Mouse (Mus musculus): ENCODE measurements around the gene Ddx51. TPM values are rescaled to one million over a fixed set of nuclear protein-coding genes. Genes with fewer than 3 reads are reported as not detected.
A peak's percentile ranks its signal among the peaks of the same experiment; 100 is the strongest.

Gene Ddx51
- total RNA-seq (2014; rRNA removed) (11.8 and 12.4 TPM in 2 replicates), polyA plus RNA-seq (2015; fragmentation: Nextera tagmentation; extraction: Ambion mirVana) (9.4 and 11.2 TPM in 2 replicates)

- H3K9ac ChIP-seq (replicated peaks; ENCODE audit: low read length) = peak within 1 kb of the TSS; percentile 83
- no peaks in the 10 kb centered on the region for H3K9me3 ChIP-seq (ENCODE audit: low read length)
- peak; percentile 99 for DNase-seq (ENCODE audit: low spot score)
- no peaks in the 10 kb centered on the region for H3K27me3 ChIP-seq (ENCODE audit: insufficient read depth, low read length)
- H3K4me2 ChIP-seq (ENCODE audit: low read depth, low read length) = peak within 1 kb of the TSS; percentile 97
- peak; percentile 24 for TF ChIP-seq CTCF (IDR thresholded peaks at IDR 0.05; ENCODE audit: low read depth)
- H3K36me3 ChIP-seq (ENCODE audit: insufficient read depth, low read length) = peaks cover 65% of the 10 kb centered on the region
- peak within 1 kb of the TSS; percentile 51 for H3K27ac ChIP-seq
- H3K4me1 ChIP-seq (ENCODE audit: insufficient read depth, low read length) = peaks cover 12% of the 10 kb centered on the region
- H3K4me3 ChIP-seq (ENCODE audit: low read length) = peak within 1 kb of the TSS; percentile 98
- peak; percentile 83 for ATAC-seq
- WGBS = under 1% methylated on average over 89 of the region's 91 CpGs
These were observed at the start of gene Ddx51, which contains the start of gene Noc4l for GRCm38 (mm10) chr5:110652719-110653648. TSS of gene Ddx51 (plus strand) at chr5:110653451. TSS of gene Noc4l (minus strand) at chr5:110653417.

GRCm38 (mm10) chr5:110604311-110604710, 48.9 kb upstream of the Ddx51 start:
- Histone ChIP-seq H3K4me2 (ENCODE audit: low read depth, low read length) (no peak overlapping the region), H3K4me3 (ENCODE audit: low read length) (no peak overlapping the region), H3K9me3 (ENCODE audit: low read length) (no peaks in the 10 kb centered on the region), H3K4me1 (ENCODE audit: insufficient read depth, low read length) (no peaks in the 10 kb centered on the region), H3K9ac (replicated peaks; ENCODE audit: low read length) (no peak overlapping the region), H3K36me3 (ENCODE audit: insufficient read depth, low read length) (no peaks in the 10 kb centered on the region), H3K27me3 (ENCODE audit: insufficient read depth, low read length) (no peaks in the 10 kb centered on the region), H3K27ac (no peak overlapping the region)
- no peak for TF ChIP-seq CTCF (IDR thresholded peaks at IDR 0.05; ENCODE audit: low read depth)
- 94% methylated on average over 2 of the region's 2 CpGs for WGBS
- DNase-seq (ENCODE audit: low spot score) = no peak
- ATAC-seq = no peak

DNA sequence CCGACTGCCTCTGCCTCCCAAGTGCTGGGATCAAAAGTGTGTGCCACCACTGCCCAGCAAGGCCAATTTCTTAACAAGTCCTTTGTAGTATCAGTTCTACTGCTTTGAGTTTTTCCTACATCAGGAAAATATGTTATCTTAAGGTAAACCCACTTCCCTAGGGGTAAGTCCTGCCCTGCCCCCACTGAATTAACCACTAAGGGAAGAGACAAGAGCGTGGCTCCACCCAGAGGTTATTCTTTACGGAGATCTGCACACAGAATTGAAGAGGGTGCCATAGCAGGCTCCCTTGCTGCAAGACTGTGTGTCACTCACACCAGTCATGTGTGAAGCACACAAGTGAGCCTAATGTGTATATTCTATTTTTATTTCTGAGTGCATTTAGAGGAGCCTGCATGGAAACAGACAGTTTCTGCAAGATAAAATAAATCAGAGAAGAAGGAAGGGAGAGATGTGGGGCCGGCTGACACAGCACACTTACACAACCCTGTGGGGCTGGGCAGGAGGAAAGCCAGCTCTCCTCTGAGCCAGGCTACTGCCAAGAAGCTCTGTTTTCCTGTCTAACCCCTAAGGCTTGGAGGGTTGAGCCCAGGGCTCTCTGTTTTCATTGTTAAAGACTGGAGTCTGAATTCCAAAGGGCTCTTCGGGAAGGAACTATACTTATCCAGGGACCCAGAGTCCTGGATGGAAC, 47.6 kb upstream of the Ddx51 start:
- Histone ChIP-seq H3K4me3 (ENCODE audit: low read length) (no peak overlapping the region), H3K4me1 (ENCODE audit: insufficient read depth, low read length) (no peaks in the 10 kb centered on the region), H3K4me2 (ENCODE audit: low read depth, low read length) (no peak overlapping the region), H3K9me3 (ENCODE audit: low read length) (no peaks in the 10 kb centered on the region), H3K9ac (replicated peaks; ENCODE audit: low read length) (no peak overlapping the region), H3K27me3 (ENCODE audit: insufficient read depth, low read length) (no peaks in the 10 kb centered on the region), H3K27ac (no peak overlapping the region), H3K36me3 (ENCODE audit: insufficient read depth, low read length) (no peaks in the 10 kb centered on the region)
- no peak for TF ChIP-seq CTCF (IDR thresholded peaks at IDR 0.05; ENCODE audit: low read depth)
- ATAC-seq = no peak
- no peak for DNase-seq (ENCODE audit: low spot score)
- 56% methylated on average over 5 of the region's 5 CpGs for WGBS

- ATAC-seq = peak; percentile 15; the same call in 1 of the 2 replicates
- WGBS = 52% methylated on average over 3 of the region's 3 CpGs
- Histone ChIP-seq H3K9ac (replicated peaks; ENCODE audit: low read length) (no peak overlapping the region), H3K36me3 (ENCODE audit: insufficient read depth, low read length) (no peaks in the 10 kb centered on the region), H3K4me1 (ENCODE audit: insufficient read depth, low read length) (no peaks in the 10 kb centered on the region), H3K9me3 (ENCODE audit: low read length) (no peaks in the 10 kb centered on the region), H3K27me3 (ENCODE audit: insufficient read depth, low read length) (no peaks in the 10 kb centered on the region), H3K27ac (no peak overlapping the region), H3K4me3 (ENCODE audit: low read length) (no peak overlapping the region), H3K4me2 (ENCODE audit: low read depth, low read length) (no peak overlapping the region)
- TF ChIP-seq CTCF (IDR thresholded peaks at IDR 0.05; ENCODE audit: low read depth) = no peak
- DNase-seq (ENCODE audit: low spot score) = peak; percentile 11
These were observed 45.5 kb upstream of the Ddx51 start for GRCm38 (mm10) chr5:110607767-110608166.

GRCm38 (mm10) chr5:110608336-110608735, 44.9 kb upstream of the Ddx51 start:
- no peaks in the 10 kb centered on the region for H3K9me3 ChIP-seq (ENCODE audit: low read length)
- no peaks in the 10 kb centered on the region for H3K27me3 ChIP-seq (ENCODE audit: insufficient read depth, low read length)
- no peaks in the 10 kb centered on the region for H3K36me3 ChIP-seq (ENCODE audit: insufficient read depth, low read length)
- WGBS = 81% methylated on average over 6 of the region's 6 CpGs
- DNase-seq (ENCODE audit: low spot score) (no peak), ATAC-seq (no peak)
- H3K27ac ChIP-seq = no peak overlapping the region
- H3K4me1 ChIP-seq (ENCODE audit: insufficient read depth, low read length) = no peaks in the 10 kb centered on the region
- no peak overlapping the region for H3K4me2 ChIP-seq (ENCODE audit: low read depth, low read length)
- no peak overlapping the region for H3K9ac ChIP-seq (replicated peaks; ENCODE audit: low read length)
- H3K4me3 ChIP-seq (ENCODE audit: low read length) = no peak overlapping the region
- TF ChIP-seq CTCF (IDR thresholded peaks at IDR 0.05; ENCODE audit: low read depth) = no peak

- H3K9ac ChIP-seq (replicated peaks; ENCODE audit: low read length) = no peak overlapping the region
- no peak for DNase-seq (ENCODE audit: low spot score)
- no peak for TF ChIP-seq CTCF (IDR thresholded peaks at IDR 0.05; ENCODE audit: low read depth)
- ATAC-seq = no peak
- 62% methylated on average over 8 of the region's 8 CpGs for WGBS
- no peaks in the 10 kb centered on the region for H3K4me1 ChIP-seq (ENCODE audit: insufficient read depth, low read length)
- H3K9me3 ChIP-seq (ENCODE audit: low read length) = no peaks in the 10 kb centered on the region
- no peak overlapping the region for H3K27ac ChIP-seq
- H3K4me3 ChIP-seq (ENCODE audit: low read length) = no peak overlapping the region
- no peak overlapping the region for H3K4me2 ChIP-seq (ENCODE audit: low read depth, low read length)
- no peaks in the 10 kb centered on the region for H3K27me3 ChIP-seq (ENCODE audit: insufficient read depth, low read length)
- no peaks in the 10 kb centered on the region for H3K36me3 ChIP-seq (ENCODE audit: insufficient read depth, low read length)
These were observed 44.3 kb upstream of the Ddx51 start for GRCm38 (mm10) chr5:110608941-110609340.
